Mouse (Mus musculus) heart, embryonic 14.5 days (tissue): Measurements from ENCODE around the gene Vmn1r11. TPM values are rescaled to one million over a fixed set of nuclear protein-coding genes. Genes with fewer than 3 reads are reported as not detected.

Experiments used
- ATAC-seq: fragments of 200-750 bp; cut with Nextera tagmentation; 2 replicates; pipeline ENCODE4 v1.8.0; 2017; ENCODE audit warnings: low read depth, moderate TSS enrichment; ENCODE audit not compliant: insufficient number of reproducible peaks, insufficient read depth, low FRiP score
- H3K27ac ChIP-seq, 2 experiments: fragments of 200-500 bp in 1 of 2; fragments of 300-500 bp in 1 of 2; sonication (generic) in 1 of 2; replicated peaks in 1 of 2; 2 replicates each; pipeline ENCODE4 v1.5.1; 2012 to 2014; ENCODE audit warnings: low read depth in 2 of 2, low read length in 2 of 2, control low read depth in 1 of 2, mild to moderate bottlenecking in 1 of 2, mixed read lengths in 1 of 2; ENCODE audit not compliant: control insufficient read depth in 1 of 2, insufficient read depth in 1 of 2
- H3K27me3 ChIP-seq: fragments of 300-500 bp; sonication (generic); 2 replicates; pipeline ENCODE4 v1.6.1; 2014; ENCODE audit warnings: mild to moderate bottlenecking, low read length, control low read depth; ENCODE audit not compliant: control insufficient read depth, insufficient read depth
- H3K36me3 ChIP-seq: fragments of 300-500 bp; sonication (generic); 2 replicates; pipeline ENCODE4 v1.6.1; 2014; ENCODE audit warnings: mild to moderate bottlenecking, control low read depth, low read length, mixed read lengths; ENCODE audit not compliant: control insufficient read depth, insufficient read depth
- H3K4me1 ChIP-seq, 2 experiments: fragments of 200-500 bp in 1 of 2; fragments of 300-500 bp in 1 of 2; sonication (generic) in 1 of 2; 2 replicates each; pipeline ENCODE4 v1.6.1; 2012 to 2014; ENCODE audit warnings: low read length in 2 of 2, control low read depth in 1 of 2, mixed read lengths in 1 of 2; ENCODE audit not compliant: control insufficient read depth in 2 of 2, insufficient read depth in 2 of 2
- H3K4me2 ChIP-seq: fragments of 300-500 bp; sonication (generic); 2 replicates; pipeline ENCODE4 v1.6.1; 2014; ENCODE audit warnings: mild to moderate bottlenecking, low read length
- H3K4me3 ChIP-seq, 2 experiments: fragments of 200-500 bp in 1 of 2; fragments of 300-500 bp in 1 of 2; sonication (generic) in 1 of 2; 2 replicates each; pipeline ENCODE4 v1.5.1; 2012 to 2014; ENCODE audit warnings: low read length in 2 of 2, mild to moderate bottlenecking in 2 of 2, control low read depth in 1 of 2, low read depth in 1 of 2, moderate library complexity in 1 of 2; ENCODE audit not compliant: control insufficient read depth in 1 of 2, insufficient read depth in 1 of 2
- H3K9ac ChIP-seq: fragments of 300-500 bp; sonication (generic); 2 replicates; pipeline ENCODE4 v1.6.1; 2014; ENCODE audit warnings: mild to moderate bottlenecking, low read length
- H3K9me3 ChIP-seq: fragments of 300-500 bp; sonication (generic); 2 replicates; pipeline ENCODE4 v1.6.1; 2016; ENCODE audit warnings: low read length, control low read depth; ENCODE audit not compliant: control insufficient read depth
- WGBS: fragments of 180-500 bp; shearing (Covaris S2); extraction: QIAGEN DNeasy Blood & Tissue Kit; methylation state at CpG from one replicate; pipeline ENCODE4 v1.1.7; 2014; 5-methylcytosine and 5-hydroxymethylcytosine counted together
- polyA plus RNA-seq: library from polyadenylated mRNA; unstranded; fragments of >200 nt; fragmentation: Nextera tagmentation; extraction: Ambion mirVana; gene quantifications from 2 replicates; pipeline ENCODE4 v1.2.1, GENCODE M21; 2014

Vmn1r11 gene
- polyA plus RNA-seq: not detected in 2 replicates

GRCm38 (mm10) chr6:57133155-57133554 lies at the start of gene Vmn1r11:
Gene Vmn1r11 (plus strand): TSS chr6:57133455.
- no peak for ATAC-seq

GRCm38 (mm10) chr6:57106358-57106757 lies 26.9 kb upstream of the Vmn1r11 start:
- H3K9ac ChIP-seq: no peak overlapping the region
- no peak overlapping the region for H3K27ac ChIP-seq
- no peaks in the 10 kb centered on the region for H3K9me3 ChIP-seq
- H3K36me3 ChIP-seq: no peaks in the 10 kb centered on the region
- no peaks in the 10 kb centered on the region for H3K4me1 ChIP-seq
- no peak for ATAC-seq
- H3K27me3 ChIP-seq: no peaks in the 10 kb centered on the region
- 56% methylated on average over 1 of the region's 1 CpGs for WGBS
- H3K4me3 ChIP-seq: no peak overlapping the region
- H3K4me2 ChIP-seq: no peak overlapping the region

More at GRCm38 (mm10) chr6:57133155-57133554, at the start of gene Vmn1r11:
- WGBS: 50% methylated on average over 1 of the region's 1 CpGs
- Histone ChIP-seq H3K9me3 (no peaks in the 10 kb centered on the region), H3K9ac (no peak within 1 kb of the TSS), H3K4me3 (no peak within 1 kb of the TSS), H3K27me3 (no peaks in the 10 kb centered on the region), H3K36me3 (no peaks in the 10 kb centered on the region), H3K4me1 (no peaks in the 10 kb centered on the region), H3K4me2 (no peak within 1 kb of the TSS), H3K27ac (no peak within 1 kb of the TSS)

- H3K4me2 ChIP-seq: no peak within 1 kb of the TSS
- no peak for ATAC-seq
- H3K27ac ChIP-seq: no peak within 1 kb of the TSS
- no peaks in the 10 kb centered on the region for H3K4me1 ChIP-seq
- H3K4me3 ChIP-seq: no peak within 1 kb of the TSS
- no peaks in the 10 kb centered on the region for H3K9me3 ChIP-seq
- H3K9ac ChIP-seq: no peak within 1 kb of the TSS
- 68% methylated on average over 3 of the region's 3 CpGs for WGBS
- no peaks in the 10 kb centered on the region for H3K27me3 ChIP-seq
- no peaks in the 10 kb centered on the region for H3K36me3 ChIP-seq
Measured at GRCm38 (mm10) chr6:57109154-57109553, 24.1 kb upstream of the Vmn1r11 start, which contains the start of gene Vmn1r10. Gene Vmn1r10 (plus strand): TSS chr6:57109454.

DNA sequence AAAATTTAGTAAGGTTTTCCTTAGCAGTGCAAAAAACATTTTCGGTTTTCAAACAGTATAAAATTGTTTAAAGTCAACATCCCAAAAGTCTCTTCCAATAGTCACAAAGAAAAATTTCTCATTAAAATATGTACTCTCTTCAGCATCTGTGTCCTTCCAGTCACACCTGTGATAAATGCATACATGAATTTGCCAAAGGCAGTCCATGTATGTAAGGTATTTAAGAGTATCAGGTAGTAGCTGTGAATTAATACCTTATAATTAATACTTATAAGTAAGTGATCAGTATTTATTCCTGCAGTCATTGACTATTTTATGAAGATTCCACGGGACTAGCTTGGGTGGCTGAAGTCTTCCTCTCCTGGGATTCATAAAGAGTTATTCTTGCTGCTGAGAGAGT lies 23.4 kb downstream of the Vmn1r11 start, which contains the start of gene Vmn1r12:
Vmn1r12 (plus strand) TSS at position 301 of the 400 bp plus-strand sequence.
- ATAC-seq: no peak
- Histone ChIP-seq H3K9me3 (no peaks in the 10 kb centered on the region), H3K27ac (no peak within 1 kb of the TSS), H3K9ac (no peak within 1 kb of the TSS), H3K4me1 (no peaks in the 10 kb centered on the region), H3K36me3 (no peaks in the 10 kb centered on the region), H3K27me3 (no peaks in the 10 kb centered on the region), H3K4me3 (no peak within 1 kb of the TSS), H3K4me2 (no peak within 1 kb of the TSS)
- WGBS: 68% methylated on average over 2 of the region's 2 CpGs

Other genes with a start within 250 kb of the Vmn1r11 start
- gene Nt5c3, start 209.5 kb upstream of the Vmn1r11 start, polyA plus RNA-seq: 72.8 and 74.8 TPM in 2 replicates
- 0.09 and 0.19 TPM in 2 replicates for gene Vmn1r4, start 209.4 kb upstream of the Vmn1r11 start, polyA plus RNA-seq
- not detected in 2 replicates for gene Vmn1r5, start 163.2 kb upstream of the Vmn1r11 start, polyA plus RNA-seq
- not detected in 2 replicates for gene Vmn1r6, start 136.2 kb upstream of the Vmn1r11 start, polyA plus RNA-seq
- gene Vmn1r7, start 108.1 kb upstream of the Vmn1r11 start, polyA plus RNA-seq: not detected in 2 replicates
- not detected in 2 replicates for gene Vmn1r8, start 101.2 kb upstream of the Vmn1r11 start, polyA plus RNA-seq
- not detected in 2 replicates for gene Vmn1r9, start 66.7 kb upstream of the Vmn1r11 start, polyA plus RNA-seq
- not detected in 2 replicates for gene Vmn1r10, start 24.0 kb upstream of the Vmn1r11 start, polyA plus RNA-seq
- not detected in 2 replicates for gene Vmn1r12, start 23.5 kb downstream of the Vmn1r11 start, polyA plus RNA-seq
- not detected in 2 replicates for gene Vmn1r13, start 69.8 kb downstream of the Vmn1r11 start, polyA plus RNA-seq
- gene Vmn1r14, start 98.2 kb downstream of the Vmn1r11 start, polyA plus RNA-seq: not detected in 2 replicates
- gene Vmn1r15, start 124.5 kb downstream of the Vmn1r11 start, polyA plus RNA-seq: not detected in 2 replicates
- gene Vmn1r16, start 196.0 kb downstream of the Vmn1r11 start, polyA plus RNA-seq: not detected in 2 replicates
- not detected in 2 replicates for gene Vmn1r17, start 230.3 kb downstream of the Vmn1r11 start, polyA plus RNA-seq